Mouse (Mus musculus) lung, postnatal 10 days (tissue): ENCODE measurements at regions not wholly inside any gene's neighbourhood (a gene's known extent, or its start where the extent isn't known, plus 50 kb on each side); places are given as distances from the start of the nearest gene placed in this dataset.

Experiments
- DNase-seq: peaks from one replicate; pipeline ENCODE4 v3.0.0; 2021

- peak; percentile 50 for DNase-seq
Measured at GRCm38 (mm10) chr1:55807028-55807427, 401.3 kb downstream of the Plcl1 start.

- DNase-seq, result peak; percentile 22
Measured at GRCm38 (mm10) chr1:55808724-55809519, 403.2 kb downstream of the Plcl1 start.

DNA sequence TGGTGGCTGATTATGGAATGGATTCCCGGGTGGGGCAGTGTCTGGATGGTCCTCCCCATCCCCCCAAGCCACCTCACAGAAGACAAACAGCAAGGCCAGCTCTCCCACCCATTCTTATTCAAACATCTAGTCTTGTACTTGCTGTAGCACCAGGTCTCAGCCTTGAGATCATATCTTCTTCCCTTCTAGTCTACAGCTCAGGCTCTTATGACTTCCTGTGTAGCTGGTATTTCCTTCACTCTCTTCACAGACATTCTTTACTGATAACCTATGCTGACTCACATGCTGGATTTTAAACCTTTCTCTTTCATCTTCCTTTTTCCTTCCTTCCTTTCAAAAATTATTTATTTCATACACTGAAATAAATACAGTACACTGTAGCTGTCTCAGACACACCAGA lies 406.8 kb downstream of the Plcl1 start:
- no peak for DNase-seq

GRCm38 (mm10) chr1:55820866-55821500 lies 415.3 kb downstream of the Plcl1 start:
- DNase-seq, result no peak

- DNase-seq, result no peak
Measured at GRCm38 (mm10) chr1:55822599-55822998, 416.9 kb downstream of the Plcl1 start.

GRCm38 (mm10) chr1:55827191-55827590 lies 421.5 kb downstream of the Plcl1 start:
- no peak for DNase-seq

- DNase-seq, result no peak
Measured at GRCm38 (mm10) chr1:55835281-55835680, 429.6 kb downstream of the Plcl1 start.

DNA sequence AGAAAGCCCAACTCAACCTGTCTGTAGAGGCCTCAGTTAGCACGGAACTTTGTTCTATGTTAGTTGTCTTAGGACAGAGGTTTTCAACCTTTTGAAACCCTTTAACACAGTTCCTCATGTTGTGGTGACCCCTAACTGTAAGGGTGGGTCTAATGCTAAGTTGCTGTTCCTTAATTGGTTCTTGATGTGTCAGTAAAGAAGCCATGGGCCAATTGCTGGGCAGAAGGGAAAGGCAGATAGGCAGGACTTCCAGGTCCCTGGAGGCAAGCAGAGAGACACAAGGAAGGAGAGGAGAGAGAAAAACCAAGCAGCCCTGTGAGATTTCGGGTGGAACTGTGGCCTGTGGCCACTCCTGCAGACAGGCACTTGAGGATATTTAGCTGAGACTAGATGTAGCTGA lies 431.0 kb downstream of the Plcl1 start:
- no peak for DNase-seq

DNA sequence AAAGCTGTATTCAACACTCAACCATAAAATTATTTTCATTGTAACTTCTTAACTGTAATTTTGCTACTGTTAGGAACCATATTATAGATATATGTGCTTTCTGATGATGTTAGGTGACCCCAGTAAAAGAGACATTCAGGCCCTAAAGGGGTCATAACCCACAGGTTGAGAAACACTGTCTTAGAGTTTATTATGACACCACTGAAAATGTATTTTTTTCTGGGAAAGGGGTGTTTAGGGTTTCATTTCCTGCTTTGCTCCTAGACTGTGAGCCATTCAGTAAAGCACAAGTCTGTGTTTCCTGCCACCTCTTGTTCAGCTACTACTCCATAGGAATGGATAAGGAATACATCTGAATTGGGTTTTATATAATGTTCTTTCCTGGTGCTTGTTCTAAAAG lies 431.6 kb downstream of the Plcl1 start:
- DNase-seq, result no peak

DNA sequence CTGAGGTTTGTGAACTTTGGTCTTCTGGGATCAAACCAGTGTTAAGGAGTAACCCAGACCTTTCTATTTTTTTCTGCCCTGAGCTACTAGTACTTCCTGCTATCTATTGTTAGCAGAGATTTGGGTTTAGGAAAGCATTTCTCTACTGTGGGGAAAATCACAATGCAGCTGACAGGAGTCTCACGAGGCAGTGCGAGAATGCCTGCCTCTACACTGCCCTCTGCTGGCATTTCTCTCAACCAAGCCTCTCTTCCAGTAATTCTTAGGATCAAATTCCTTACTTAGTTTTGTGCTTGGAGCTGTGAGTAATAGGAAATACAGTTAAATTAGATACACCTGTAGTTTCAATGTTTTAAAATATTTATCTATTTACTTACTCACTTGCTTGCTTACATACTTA lies 432.4 kb downstream of the Plcl1 start:
- DNase-seq, result peak; percentile 75

- DNase-seq, result no peak
Measured at GRCm38 (mm10) chr1:55848806-55849205, 443.1 kb downstream of the Plcl1 start.

DNA sequence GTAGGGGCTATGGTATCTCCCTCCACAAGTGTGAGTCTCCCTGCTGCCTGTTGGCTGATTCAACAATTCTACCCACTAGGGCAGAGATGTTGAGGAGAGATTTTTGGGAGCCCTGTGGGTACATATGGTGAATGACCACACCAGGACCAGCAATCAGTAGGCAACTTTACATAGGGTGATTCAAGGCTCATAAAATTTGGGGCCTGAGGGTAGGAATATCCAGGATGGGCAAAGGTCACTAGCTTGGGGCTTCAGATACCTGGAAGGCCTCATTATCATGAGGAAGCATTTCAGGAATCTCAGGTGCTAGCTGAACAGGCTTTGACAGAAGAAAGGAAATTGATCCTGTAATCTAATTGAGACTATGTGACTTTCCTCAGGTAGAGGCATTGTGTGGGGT lies 446.6 kb downstream of the Plcl1 start:
- DNase-seq, result no peak

DNA sequence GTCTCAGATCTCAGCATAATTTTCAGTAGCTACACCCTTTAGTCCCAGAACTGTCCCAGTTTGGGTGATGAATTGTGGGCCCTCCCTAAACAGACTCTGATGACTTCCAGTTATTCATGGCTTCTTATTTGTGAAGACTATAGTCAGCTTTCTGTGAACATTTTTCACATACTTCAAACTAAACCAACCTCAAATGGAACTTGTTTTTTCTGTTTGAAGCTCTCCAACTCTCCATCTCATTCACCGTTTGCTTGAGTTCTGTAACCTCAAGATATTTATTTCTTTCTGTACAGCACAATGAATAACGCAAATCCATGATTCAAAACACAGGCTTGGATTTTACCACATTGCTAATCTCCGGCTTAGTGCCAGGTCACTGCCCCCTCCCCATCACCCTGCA lies 453.4 kb downstream of the Plcl1 start:
- no peak for DNase-seq

DNA sequence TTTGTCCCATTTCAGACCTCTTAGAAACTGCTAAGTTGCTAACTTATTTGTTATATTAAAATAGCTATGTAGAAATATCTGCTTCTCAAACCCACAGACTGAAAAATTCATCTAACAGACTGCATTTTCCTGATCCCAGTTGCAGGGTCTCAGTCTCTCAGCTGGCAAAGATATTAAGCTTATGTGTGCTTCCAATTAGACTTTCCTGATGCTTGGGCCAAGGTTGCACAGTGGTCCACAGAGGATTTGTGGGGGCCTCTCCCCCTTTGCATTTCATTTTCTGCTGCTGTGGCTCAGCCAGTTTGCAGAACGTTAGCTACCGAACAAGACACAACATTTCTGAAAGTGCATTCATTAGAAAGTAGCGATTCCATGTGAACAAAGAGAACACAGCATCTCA lies 457.4 kb downstream of the Plcl1 start:
- DNase-seq, result no peak

DNA sequence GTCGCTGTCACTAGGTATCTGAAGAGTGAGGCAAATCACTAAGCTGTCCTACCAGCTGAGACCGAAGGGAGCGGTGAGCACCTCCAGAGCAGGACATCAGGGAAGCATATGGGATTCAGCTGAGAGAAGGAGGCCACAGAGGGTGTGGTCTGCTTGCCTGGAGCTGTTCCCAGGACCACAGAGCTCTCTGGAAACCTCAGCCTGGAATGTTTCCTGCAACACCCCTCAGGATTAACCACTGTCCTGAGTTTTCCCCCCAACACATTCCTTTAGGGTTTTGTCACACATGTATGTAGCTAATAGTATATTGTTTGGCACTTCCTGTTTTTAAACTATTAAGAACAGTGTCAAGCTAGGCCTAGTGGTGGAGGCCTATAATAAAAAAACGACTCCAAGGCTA lies 459.6 kb downstream of the Plcl1 start:
- DNase-seq, result peak; percentile 27

DNA sequence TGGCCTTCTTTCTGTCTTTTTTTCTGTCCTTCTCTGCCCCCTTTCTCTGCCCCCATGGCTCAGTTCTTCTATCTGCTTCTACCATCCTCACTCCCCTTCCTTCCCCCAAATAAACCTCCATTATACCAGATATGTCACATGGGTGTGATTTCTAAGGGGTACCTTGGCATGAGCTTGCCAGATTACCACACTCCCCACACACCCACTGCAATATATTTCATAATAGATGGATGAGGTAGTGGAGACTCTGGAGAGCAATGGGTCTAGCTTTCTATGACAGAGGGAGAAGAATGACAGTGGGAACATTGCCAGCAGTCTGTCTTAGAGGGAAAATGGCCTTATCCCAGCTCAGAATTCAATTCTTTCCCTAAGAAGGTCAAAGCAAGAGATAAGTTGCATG lies 461.0 kb downstream of the Plcl1 start:
- DNase-seq, result no peak

DNA sequence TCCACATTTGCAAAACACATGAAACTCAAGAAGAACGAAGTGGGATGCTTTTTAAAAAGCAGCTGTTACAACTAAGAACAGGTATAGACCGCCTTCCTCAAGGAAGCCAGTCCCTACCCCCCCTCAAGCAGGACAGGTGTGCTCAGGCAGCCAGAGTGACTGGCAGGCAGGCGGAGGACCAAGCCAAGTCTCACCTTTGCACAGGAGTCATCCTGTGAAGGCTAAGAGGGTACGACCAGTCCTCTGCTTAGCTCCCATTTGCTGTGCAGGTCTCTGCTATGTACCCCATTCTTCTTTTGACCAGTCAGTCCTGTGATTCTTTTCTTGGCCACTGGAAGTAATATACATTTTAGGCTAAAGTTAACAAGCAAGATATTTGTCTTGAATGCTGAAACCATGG lies 467.9 kb downstream of the Plcl1 start:
- DNase-seq, result no peak

DNA sequence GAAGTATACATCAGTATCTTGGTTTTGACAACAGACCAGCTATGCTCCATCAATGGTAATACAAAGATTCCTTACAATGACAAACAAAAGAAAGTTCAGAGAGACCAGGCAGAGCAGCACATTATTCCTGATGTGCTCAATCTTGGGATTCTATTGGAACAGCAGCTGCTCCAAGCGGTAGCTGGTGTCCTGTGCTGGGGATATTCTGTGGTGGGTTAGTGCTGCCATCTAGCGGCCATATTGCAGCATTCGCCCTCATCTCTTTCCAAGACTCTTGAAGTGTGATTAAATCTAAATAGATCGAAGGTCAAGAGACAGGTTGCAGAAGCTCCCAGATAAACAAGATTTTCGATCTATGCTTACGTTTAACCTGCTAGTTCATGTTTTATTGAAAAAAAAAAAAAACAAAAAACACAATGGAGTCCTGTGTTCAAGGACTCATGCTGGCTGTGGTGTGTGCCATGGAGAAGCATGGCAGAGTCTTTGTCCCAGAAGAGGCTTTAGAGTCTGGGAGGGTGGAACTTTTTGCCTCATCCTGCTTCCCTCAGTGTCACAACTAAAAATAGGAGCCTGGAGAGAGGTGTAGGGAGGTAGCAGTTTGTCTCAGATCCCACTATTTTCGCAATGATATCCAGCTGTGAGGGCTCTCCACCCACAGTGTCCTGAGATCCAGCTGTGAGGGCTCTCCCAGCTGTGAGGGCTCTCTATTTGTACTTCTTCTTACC lies 468.6 kb downstream of the Plcl1 start:
- DNase-seq, result peak; percentile 73

GRCm38 (mm10) chr1:55874868-55875144 lies 469.1 kb downstream of the Plcl1 start:
- peak; percentile 10 for DNase-seq

- no peak for DNase-seq
Measured at GRCm38 (mm10) chr1:55884576-55884975, 478.9 kb downstream of the Plcl1 start.

DNA sequence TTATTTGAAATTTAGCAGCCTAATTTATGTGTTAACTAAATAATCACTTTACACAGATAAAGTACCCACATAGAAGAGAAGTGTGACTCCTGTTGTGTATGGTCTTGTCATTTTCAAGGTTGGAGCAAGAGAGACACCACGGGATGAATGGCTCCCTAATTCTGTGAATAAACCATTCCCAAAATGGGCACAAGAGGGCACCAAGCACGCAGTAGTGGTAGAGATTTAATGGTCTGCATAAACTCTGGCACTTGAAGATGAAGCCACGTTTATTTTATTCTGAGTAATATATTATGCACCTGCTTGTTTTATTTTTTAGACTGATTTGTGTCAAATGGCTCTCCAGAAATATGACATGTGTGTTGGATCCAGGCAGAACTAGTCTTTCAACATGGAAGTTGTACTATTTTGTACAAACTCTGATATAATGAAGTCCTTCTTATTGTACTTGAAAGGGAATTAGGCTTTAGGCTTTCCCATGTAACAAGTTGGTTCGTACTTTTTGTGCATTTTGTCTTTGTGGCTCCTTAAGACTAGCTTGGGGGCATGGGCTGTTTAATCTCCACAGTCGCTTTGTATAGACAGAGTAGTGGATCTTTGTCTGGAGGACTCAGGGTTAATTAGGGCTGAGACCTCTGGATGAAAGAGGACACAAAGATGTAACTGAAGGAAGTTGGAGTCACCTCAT lies 480.8 kb downstream of the Plcl1 start:
- DNase-seq, result peak; percentile 70

DNA sequence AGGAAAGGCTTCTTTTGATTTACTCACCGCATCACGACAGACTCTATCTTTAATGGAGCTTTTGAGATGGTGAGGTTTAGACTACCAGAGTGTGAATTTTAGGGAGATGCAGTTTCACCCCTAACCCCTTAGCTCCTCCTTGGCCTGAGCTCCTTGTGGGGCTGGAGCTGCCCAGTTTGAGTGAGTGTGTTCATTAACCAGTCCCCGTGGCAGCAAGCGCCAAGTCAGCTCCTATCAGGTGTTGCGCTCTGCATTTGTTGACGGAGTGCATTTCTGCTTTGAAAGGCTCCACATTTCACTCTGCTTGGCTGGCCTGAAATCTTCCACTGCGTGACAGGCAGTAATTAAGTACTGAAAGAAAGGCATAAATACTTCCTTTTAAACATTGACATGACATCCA lies 481.7 kb downstream of the Plcl1 start:
- DNase-seq, result no peak

DNA sequence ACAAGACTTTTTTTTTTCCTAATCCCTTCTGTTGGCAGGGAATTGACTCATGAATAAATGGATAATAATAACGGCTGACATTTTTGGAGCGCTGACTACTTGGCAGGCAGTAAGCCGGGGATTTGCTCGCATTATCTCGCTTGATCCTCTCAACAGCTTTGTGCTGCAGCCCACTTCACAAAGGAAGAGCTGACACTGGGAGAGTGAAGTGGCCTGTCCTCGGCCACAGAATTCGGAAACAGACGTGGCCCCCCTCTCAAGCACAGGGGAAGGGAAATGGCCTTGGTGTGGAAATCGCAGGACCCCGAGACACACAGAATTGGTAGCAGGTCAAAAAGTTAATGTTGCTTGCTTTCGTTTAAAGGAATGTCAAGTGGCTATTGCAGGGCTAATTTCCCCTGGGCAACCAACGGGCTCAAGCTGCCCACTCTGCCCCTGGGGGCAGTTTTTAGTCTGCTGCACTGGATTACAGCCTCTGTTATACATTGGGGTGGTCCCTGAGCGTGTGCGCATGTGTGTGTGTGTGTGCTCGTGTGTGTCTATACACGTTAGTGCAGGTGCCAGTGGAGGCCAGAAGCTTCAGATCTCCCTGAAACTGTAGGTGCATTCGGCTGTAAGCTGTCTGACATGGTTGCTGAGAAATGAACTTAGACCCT lies 483.1 kb downstream of the Plcl1 start:
- DNase-seq, result no peak
